Mouse (Mus musculus) olfactory bulb, adult 2 months (tissue): ENCODE results near the gene Nrxn2.

Experiments used
- CTCF ChIP-seq: fragments of 200-500 bp; IDR thresholded peaks from 2 replicates; pipeline ENCODE4 v1.5.1; 2012; ENCODE audit warnings: low read depth, mild to moderate bottlenecking, low read length, moderate library complexity; ENCODE audit not compliant: insufficient read depth
- POLR2A ChIP-seq: fragments of 200-500 bp; IDR thresholded peaks from 2 replicates; pipeline ENCODE4 v1.6.1; 2012; ENCODE audit warnings: mild to moderate bottlenecking, low read depth, low read length, moderate library complexity; ENCODE audit not compliant: insufficient read depth

DNA sequence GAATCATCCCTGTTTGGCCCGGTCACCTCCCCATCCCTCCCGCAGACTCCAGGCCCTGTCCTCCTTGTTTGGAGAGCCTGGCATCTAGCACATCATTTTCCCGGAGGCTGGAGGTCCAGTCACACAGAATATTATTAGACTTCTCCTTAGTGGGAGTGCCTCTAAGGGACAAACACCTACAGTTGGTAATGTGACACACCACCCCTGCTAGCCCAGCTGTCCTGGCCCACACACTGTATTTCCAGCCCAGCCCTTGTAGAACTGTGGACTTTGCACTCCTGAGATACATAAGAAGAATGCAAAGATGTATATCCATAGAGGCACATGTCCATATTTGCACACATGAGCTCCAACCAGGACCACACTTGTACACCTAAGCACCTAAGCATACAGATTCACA, 103.1 kb downstream of the Nrxn2 start:
- TF ChIP-seq CTCF, result no peak
- TF ChIP-seq POLR2A, result no peak
